Mouse (Mus musculus): Measurements from ENCODE around the gene Casq2.

DNA sequence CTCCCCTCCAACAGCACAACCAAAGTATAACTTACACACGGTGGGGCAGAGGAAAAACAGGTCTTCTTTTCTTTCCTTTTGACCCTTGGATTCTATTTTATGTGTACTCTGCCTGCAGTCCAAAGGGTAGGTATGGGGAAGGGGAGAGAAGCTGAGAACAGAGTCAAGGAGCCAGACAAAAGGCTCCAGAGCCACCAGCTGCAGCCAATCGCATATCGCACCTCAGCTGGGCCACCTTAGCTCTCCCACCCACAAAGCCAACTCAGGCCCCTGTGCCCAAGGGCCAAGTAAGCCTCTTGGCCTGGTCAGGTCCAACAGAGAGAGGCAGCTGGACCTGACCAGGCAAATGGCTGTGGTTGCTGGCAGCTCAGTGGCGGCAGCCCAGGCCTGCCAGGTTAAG is 66.3 kb downstream of the Casq2 start:
- no peak for TF ChIP-seq POLR2A (IDR thresholded peaks at IDR 0.05; ENCODE audit: insufficient read depth, low read depth, low read length)
- TF ChIP-seq CTCF (IDR thresholded peaks at IDR 0.05) = no peak
